Mouse (Mus musculus): ENCODE data around the gene Chit1. TPM values are rescaled to one million over a fixed set of nuclear protein-coding genes. Genes with fewer than 3 reads are reported as not detected.

The Chit1 gene
- total and polyA plus RNA-seq, 3 experiments: not detected

GRCm38 (mm10) chr1:134161399-134161798, 50.4 kb downstream of the Chit1 start:
- Histone ChIP-seq H3K4me1 (ENCODE audit: control insufficient read depth in 1 of 2, insufficient read depth in 2 of 2, low read length in 2 of 2) (no peaks in the 10 kb centered on the region), H3K4me3 (ENCODE audit: control insufficient read depth in 1 of 2, insufficient read depth in 1 of 2, low read depth in 2 of 2, low read length in 2 of 2) (no peak overlapping the region), H3K9ac (ENCODE audit: control insufficient read depth, low read depth, low read length, poor library complexity, severe bottlenecking) (no peak overlapping the region), H3K9me3 (replicated peaks; ENCODE audit: insufficient read depth, low read length) (no peaks in the 10 kb centered on the region), H3K79me2 (ENCODE audit: control insufficient read depth, insufficient read depth, low read length, poor library complexity) (no peaks in the 10 kb centered on the region), H3K36me3 (ENCODE audit: control insufficient read depth in 1 of 2, insufficient read depth in 2 of 2, low read length in 2 of 2) (no peaks in the 10 kb centered on the region), H3K27me3 (ENCODE audit: control insufficient read depth in 1 of 2, insufficient read depth in 2 of 2, low read length in 2 of 2) (peaks cover 2 to 5% of the 10 kb centered on the region in 2 experiments; a peak in 3 of 4 replicates), H3K27ac (ENCODE audit: control insufficient read depth, low read depth, low read length) (no peak overlapping the region)
- DNase-seq (ENCODE audit: low read depth, low spot score): no peak
- TF ChIP-seq GABPA (IDR thresholded peaks at IDR 0.05; ENCODE audit: low read depth, low read length) (no peak), CHD1 (IDR thresholded peaks at IDR 0.05; ENCODE audit: low read depth, low read length) (no peak), TCF12 (IDR thresholded peaks at IDR 0.05; ENCODE audit: low read depth, low read length) (no peak), TBP (IDR thresholded peaks at IDR 0.05; ENCODE audit: low read depth, low read length) (no peak), UBTF (IDR thresholded peaks at IDR 0.05; ENCODE audit: borderline replicate concordance, insufficient read depth, low read depth, low read length) (no peak)

GRCm38 (mm10) chr1:134162510-134163225, 51.6 kb downstream of the Chit1 start:
- Histone ChIP-seq H3K27me3 (ENCODE audit: control insufficient read depth in 1 of 2, insufficient read depth in 2 of 2, low read length in 2 of 2) (peaks cover 2 to 5% of the 10 kb centered on the region in 2 experiments; a peak in 3 of 4 replicates), H3K79me2 (ENCODE audit: control insufficient read depth, insufficient read depth, low read length, poor library complexity) (no peaks in the 10 kb centered on the region), H3K27ac (ENCODE audit: control insufficient read depth, low read depth, low read length) (no peak overlapping the region), H3K9me3 (replicated peaks; ENCODE audit: insufficient read depth, low read length) (no peaks in the 10 kb centered on the region), H3K4me3 (ENCODE audit: control insufficient read depth in 1 of 2, insufficient read depth in 1 of 2, low read depth in 2 of 2, low read length in 2 of 2) (no peak overlapping the region), H3K4me1 (ENCODE audit: control insufficient read depth in 1 of 2, insufficient read depth in 2 of 2, low read length in 2 of 2) (no peaks in the 10 kb centered on the region), H3K9ac (ENCODE audit: control insufficient read depth, low read depth, low read length, poor library complexity, severe bottlenecking) (no peak overlapping the region), H3K36me3 (ENCODE audit: control insufficient read depth in 1 of 2, insufficient read depth in 2 of 2, low read length in 2 of 2) (no peaks in the 10 kb centered on the region)
- peak; percentile 18; the same call in 1 of the 2 replicates for TF ChIP-seq ZNF384 (IDR thresholded peaks at IDR 0.05; ENCODE audit: low read depth, low read length)
- TF ChIP-seq EP300 (IDR thresholded peaks at IDR 0.05; ENCODE audit: low read depth in 1 of 2, low read length in 2 of 2): no peak
- no peak for DNase-seq (ENCODE audit: low read depth, low spot score)

GRCm38 (mm10) chr1:134163476-134163875, 52.4 kb downstream of the Chit1 start:
- H3K79me2 ChIP-seq (ENCODE audit: control insufficient read depth, insufficient read depth, low read length, poor library complexity): no peaks in the 10 kb centered on the region
- peaks cover 2 to 5% of the 10 kb centered on the region in 2 experiments; a peak in 3 of 4 replicates for H3K27me3 ChIP-seq (ENCODE audit: control insufficient read depth in 1 of 2, insufficient read depth in 2 of 2, low read length in 2 of 2)
- no peaks in the 10 kb centered on the region for H3K9me3 ChIP-seq (replicated peaks; ENCODE audit: insufficient read depth, low read length)
- no peak overlapping the region for H3K27ac ChIP-seq (ENCODE audit: control insufficient read depth, low read depth, low read length)
- H3K9ac ChIP-seq (ENCODE audit: control insufficient read depth, low read depth, low read length, poor library complexity, severe bottlenecking): no peak overlapping the region
- DNase-seq (ENCODE audit: low read depth, low spot score): no peak
- TF ChIP-seq TBP (IDR thresholded peaks at IDR 0.05; ENCODE audit: low read depth, low read length) (no peak), MYB (IDR thresholded peaks at IDR 0.05; ENCODE audit: low read depth, low read length) (no peak), GABPA (IDR thresholded peaks at IDR 0.05; ENCODE audit: low read depth, low read length) (no peak), NELFE (IDR thresholded peaks at IDR 0.05; ENCODE audit: low read depth, low read length) (no peak)
- 0 out of 4 replicates have a peak, but pooled peaks cover 0 to 5% of the 10 kb centered on the region in 2 experiments for H3K4me1 ChIP-seq (ENCODE audit: control insufficient read depth in 1 of 2, insufficient read depth in 2 of 2, low read length in 2 of 2)
- no peak overlapping the region for H3K4me3 ChIP-seq (ENCODE audit: control insufficient read depth in 1 of 2, insufficient read depth in 1 of 2, low read depth in 2 of 2, low read length in 2 of 2)
- H3K36me3 ChIP-seq (ENCODE audit: control insufficient read depth in 1 of 2, insufficient read depth in 2 of 2, low read length in 2 of 2): no peaks in the 10 kb centered on the region

Data from MEL (cell line).